Mouse (Mus musculus): Measurements from ENCODE around the gene Gatd1.
"Not testable (repeated sequence)": the region's sequence is repeated elsewhere in the genome, so short reads cannot be mapped to it uniquely, and the experiment has no call there.

Gatd1 gene

DNA sequence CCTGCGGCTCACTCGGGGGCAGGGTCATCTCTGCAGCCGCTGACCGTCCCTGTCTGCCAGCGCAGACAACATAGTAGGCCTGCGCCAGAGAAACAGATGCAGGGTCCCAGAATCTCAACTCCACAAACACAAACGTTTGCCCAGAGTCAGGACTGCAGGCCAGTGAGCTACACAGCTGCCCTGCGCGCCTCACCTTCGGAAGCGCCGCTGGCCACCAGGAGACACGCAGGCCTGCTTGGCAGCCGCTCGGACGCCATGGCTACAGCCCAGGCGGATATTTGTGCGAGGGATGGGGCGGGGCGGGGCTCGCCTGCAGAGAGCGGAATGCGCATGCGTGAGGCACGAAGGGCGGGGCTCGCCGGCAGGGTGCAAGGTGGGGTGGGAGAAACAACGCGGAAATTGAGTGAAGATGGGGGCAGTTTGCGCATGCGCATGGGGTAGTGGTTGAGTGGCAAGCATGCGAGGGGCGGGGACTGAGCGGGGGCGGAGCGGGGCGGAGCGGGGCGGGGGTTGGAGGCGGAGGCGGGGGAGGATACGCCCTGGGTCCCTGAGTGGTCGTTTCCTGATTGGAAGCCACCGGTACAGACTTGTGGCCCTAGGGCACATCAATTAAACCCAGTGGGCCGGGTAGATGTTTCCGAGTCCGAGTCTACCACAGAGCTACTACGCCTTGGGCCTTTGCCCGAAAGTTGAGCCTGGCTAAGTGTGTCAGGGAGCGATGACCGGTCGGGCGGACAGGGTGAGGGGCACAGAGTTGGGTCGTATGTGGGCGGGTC is at the start of gene Gatd1:
Gene Gatd1, minus strand, starts transcription at position 328 of the 776 bp plus-strand sequence.
- peak; percentile 99 for DNase-seq

DNA sequence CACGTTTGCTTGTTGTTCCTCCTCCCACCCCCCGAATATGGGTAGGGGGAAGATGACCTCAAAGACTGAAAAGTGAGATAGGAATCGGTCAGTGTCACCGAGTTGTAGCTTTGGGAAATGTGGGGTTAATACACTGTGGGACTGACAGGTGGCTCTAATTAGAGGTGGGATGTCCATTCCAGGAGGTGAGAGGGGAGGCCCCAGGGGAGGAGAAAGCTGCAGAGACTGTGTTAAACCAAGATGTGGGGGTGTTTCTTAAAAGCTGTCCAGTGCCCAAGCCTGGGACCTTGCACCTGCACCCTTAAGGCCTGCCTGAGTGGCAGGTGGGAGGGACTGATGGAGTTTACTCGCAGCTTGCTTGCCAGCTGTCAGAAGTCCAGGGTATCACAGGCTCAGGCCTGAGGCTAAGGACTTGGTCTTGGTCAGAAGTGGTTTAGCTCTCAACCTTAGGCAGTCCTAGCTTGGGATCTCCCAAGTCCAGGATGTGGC is 48.4 kb upstream of the Gatd1 start:
- peak; percentile 93 for DNase-seq

DNA sequence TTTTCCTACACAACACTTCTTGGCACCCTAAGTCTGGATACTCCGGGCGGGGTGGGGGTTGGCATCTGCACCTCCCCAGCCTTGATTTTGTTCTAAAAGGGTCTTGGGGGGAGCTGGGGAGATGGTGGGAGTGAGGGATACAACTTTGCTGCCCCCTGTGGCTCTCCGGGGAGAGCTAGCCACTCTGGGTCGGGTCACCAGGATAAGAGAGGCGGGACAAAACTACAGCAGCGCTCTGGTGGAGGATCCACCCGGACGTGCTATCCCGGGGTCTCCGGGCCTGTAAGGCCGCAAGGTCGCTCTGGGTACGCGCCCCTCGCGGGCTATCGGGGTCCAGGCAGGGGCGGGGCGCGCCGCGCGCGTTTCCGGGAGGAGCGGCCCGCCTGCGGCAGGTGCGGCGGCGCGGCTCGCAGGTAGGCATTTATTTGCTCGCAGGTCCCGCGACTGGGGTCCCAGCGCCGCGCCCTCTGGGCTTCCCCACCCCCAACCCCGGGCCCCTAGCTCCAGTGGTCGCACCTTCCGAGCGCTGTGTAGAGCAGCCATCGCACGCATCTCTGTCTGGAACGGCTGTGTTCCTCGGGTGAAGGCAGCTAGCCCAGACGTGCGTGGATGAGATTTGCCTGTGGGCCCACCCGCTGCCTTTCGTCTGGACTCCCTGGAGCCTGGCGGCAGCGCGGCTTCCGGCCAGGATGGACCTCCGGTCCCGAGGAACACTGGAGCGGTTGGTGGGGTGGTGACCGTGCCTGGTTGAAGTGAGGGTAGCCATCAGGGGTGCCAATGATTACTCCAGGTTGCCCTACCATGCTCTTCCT is 47.8 kb upstream of the Gatd1 start:
- peak; percentile 61 for DNase-seq

DNA sequence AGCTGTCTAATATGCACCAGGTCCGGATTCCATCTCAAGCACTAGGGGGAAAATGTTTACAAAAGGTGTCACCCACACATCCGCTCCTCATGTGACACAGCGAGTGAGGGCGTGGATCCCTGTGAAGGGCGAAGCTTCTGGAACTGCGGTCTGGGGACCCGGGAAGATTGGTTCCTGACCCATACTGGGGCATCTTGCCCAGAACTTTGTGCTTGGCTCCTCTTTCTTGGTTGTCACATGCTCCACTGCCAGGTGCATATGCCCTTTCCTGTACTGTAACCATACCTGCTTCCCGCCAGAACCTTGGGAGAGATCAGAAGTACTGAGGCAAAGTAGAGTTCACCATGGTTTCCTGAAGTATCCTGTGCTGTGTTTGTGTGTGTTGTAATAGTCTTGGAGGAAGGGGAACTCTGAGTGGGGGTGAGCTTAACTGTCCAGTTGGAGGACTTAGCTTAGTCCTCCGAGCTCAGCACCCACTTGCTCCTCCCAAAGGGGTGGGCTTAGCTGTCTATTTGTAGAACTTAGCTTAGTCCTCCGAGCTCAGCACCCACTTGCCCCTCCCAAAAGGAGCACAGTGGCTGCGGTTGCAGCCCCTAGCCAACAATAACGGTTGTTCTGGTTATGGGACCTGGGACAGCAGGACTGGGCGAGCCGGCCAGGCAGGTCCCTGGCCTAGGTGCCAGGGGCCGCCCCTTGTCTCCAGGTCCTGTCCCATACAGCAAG is 46.6 kb upstream of the Gatd1 start, which contains the start of gene Cracr2b:
Gene Cracr2b, plus strand, starts transcription at position 704 of the 723 bp plus-strand sequence.
- DNase-seq = peak; percentile 90

GRCm38 (mm10) chr7:141460001-141460390 is 46.1 kb upstream of the Gatd1 start:
- no peak for DNase-seq

- no peak for DNase-seq
Measured at GRCm38 (mm10) chr7:141459301-141459711, 45.4 kb upstream of the Gatd1 start.

- DNase-seq = no peak
Measured at GRCm38 (mm10) chr7:141458661-141459060, 44.7 kb upstream of the Gatd1 start.

GRCm38 (mm10) chr7:141457986-141458660 is 44.2 kb upstream of the Gatd1 start:
- peak; percentile 83 for DNase-seq

DNA sequence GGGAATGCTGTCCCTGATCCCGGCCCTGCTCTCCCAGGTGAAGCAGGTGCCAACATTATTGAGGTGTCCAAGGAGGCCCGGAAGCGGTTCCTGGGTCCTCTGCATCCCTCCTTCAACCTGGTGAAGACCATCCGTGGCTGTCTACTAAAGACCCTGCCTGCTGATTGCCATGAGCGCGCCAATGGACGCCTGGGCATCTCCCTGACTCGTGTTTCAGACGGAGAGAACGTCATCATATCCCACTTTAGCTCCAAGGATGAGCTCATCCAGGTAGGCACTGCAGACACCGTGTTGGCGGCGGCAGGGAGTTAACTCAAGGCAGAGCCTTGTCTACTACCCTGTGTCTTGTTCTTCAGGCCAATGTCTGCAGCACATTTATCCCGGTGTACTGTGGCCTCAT is 43.3 kb upstream of the Gatd1 start:
- DNase-seq = no peak

GRCm38 (mm10) chr7:141456739-141457138 is 42.8 kb upstream of the Gatd1 start:
- peak; percentile 80 for DNase-seq

DNA sequence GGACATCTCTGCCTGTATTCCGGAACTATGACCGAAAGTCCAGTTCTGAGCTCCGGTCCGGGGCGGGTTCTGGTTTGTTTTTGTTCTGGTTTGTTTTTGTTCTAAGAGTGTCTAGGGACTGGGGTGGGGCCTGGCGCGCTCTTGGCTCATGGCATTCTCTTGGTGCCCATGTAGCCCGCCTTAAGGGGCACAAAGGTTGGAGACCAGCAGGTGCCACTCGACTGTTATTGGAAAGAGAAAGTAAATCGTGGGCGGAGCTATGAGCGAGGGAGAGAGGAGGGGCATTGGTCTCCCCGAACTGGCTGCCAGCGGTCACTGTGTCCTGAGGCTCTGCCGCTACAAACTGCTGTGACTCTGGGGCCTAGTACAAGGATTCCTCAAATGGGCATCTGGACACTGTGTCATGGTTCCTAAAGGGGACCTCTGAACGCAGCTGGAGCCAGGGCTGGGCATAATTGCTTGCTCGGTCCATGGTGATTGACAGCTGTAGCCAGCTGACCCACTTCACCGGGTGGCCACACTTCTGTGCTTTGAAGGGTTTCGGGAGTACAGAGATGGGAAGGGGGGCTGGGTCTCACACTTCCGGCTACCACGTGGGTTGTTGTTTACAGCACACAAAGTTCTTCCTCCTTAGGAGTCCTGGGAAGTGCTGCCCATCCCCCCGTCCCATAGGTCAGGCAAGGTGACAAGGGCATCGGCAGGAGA is 41.8 kb upstream of the Gatd1 start:
- DNase-seq = peak; percentile 94

DNA sequence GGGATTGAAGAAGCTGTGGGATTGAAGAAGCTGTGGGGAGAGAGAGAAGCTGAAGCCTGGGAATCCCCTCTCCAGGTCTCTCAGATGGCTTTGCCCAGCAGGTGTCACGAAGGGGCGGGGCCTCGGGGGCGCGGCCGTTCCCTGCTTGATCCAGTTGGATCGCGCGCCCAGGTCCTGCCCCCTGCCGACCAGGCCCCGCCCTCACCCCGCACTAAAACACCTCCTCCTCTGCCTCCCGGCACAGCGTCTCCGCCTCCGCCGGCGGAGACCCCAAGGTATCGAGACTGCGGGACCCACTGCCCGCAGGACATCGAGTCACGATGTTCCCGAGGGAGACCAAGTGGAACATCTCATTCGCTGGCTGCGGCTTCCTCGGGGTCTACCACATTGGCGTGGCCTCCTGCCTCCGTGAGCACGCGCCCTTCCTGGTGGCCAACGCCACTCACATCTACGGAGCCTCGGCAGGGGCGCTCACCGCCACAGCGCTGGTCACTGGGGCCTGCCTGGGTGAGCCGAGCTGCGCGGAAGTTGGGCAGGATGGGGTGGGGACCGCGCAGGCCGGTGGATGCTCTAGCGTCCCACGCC is 41.1 kb upstream of the Gatd1 start, which contains the start of gene Pnpla2:
Gene Pnpla2, plus strand, starts transcription at position 232 of the 585 bp plus-strand sequence.
- DNase-seq = peak; percentile 99

DNA sequence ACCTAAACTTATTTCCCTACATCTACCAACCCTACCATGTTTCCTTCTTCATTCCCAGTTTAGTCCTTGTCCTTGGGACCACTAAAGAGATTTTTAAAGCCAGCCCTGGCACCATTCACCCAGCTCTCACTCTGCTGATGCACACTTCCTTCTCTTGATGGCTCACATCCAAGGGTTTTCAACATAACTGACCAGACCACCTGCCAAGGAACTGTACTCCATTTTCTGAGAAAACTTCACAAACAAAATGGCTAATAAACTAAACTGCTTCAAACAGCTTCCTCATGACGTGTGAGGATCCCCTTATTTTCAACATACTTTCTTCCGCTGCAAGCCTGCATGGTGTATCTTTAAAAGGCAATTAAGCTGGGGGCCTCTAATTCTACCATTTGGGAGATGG is 39.7 kb upstream of the Gatd1 start:
- DNase-seq = no peak

GRCm38 (mm10) chr7:141451928-141452327 is 38.0 kb upstream of the Gatd1 start:
- DNase-seq = no peak

GRCm38 (mm10) chr7:141447110-141447991 is 33.4 kb upstream of the Gatd1 start, which contains the start of gene Rplp2:
Rplp2 (plus strand) TSS chr7:141447370.
- peak; percentile 95 for DNase-seq

GRCm38 (mm10) chr7:141446374-141446773 is 32.4 kb upstream of the Gatd1 start:
- DNase-seq = not testable (repeated sequence)

DNA sequence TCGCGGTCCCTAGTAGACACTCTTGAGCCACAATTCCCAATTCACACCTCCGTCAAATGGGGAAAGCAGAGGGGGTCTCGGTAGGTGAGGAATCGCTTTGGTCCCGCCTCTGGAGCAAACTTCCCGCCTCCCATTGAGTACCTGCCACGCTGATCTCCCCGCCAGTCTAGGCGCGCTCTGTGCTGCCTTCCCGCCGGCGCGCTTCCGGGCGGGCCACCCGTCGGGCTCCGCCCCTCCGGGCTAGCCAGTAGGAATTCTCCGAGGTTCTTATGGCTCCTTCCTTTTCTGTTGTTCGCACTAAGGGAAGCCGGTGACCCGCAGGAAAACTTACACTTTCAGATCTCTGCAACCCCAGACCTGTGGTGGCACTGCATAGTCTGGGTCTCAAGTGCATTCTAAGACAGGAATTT is 29.9 kb upstream of the Gatd1 start, which contains the start of gene Pidd1:
Gene Pidd1, minus strand, starts transcription at position 198 of the 410 bp plus-strand sequence.
- DNase-seq = peak; percentile 77

DNA sequence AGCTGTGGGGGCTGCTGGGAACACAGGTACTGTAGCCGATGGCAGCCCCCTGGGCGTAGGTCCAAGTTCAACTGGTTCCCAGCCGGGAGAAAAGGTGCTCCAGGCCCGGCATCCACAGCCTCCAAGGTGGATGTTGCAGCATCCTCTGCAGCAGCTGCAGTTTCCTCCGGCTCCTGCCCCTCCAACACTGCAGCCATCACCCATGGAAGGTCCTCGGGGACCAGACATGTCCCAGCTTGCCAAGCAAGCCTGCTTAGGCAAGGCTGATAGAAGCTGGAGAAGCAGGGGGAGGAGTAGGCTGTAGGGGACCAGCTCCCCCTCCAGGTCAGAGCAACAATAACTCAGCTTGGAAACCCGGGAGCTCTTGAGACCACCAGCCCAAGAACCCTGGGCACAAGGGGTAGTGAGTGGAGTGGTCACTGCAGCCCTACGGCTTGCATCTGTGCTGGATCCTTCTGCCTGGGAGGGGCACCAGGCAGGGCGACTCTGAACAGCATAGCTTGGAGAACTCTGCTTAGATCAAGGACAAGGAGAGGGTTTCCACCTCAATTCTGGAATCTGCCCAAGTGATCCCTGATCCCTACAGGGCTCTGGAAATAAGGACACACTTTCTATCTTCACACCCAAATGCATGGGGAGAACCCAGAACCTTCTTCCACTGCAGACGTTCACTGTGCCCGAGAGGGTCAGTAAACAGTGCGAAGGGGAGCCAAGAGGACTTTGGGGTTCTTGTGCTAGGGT is 29.3 kb upstream of the Gatd1 start:
- no peak for DNase-seq

GRCm38 (mm10) chr7:141442199-141442598 is 28.3 kb upstream of the Gatd1 start:
- no peak for DNase-seq

Data from lung, postnatal 36 days (tissue).